9 mouse cellular contexts compared by ENCODE assay signal in the genomic region with DNA sequence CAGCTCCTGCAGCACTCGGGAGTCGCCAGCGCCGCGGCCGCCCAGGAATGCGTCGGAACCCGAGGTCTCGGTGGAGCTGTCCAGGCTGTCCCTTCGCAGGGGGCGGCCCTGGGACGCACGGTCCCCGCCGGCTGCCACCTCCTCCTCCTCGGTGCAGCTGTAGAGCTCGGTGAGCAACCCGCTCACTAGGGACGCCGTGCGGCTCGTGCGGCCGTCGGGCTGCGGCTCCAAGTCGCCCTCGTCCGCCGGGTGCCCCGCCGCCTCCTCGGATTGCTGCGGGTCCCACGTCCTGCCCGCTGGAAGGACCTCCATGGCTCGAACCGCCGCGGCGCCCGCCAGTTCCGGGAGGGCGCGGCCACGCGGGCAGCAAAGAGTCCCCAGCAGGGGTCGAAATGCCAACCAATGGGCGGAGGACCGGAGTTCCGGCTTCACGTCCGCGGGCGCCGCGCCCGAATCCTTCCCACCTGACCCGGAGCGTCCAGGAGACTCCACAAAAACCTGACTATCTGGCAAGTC. TPM values are rescaled to one million over a fixed set of nuclear protein-coding genes. Genes with fewer than 3 reads are reported as not detected.
DNase-seq lines count a peak whose midpoint lies in the region; ATAC-seq and TF ChIP-seq lines count a peak whose summit lies in the region.
"Had no signal": no experiment of that assay in that cellular context is flagged by ENCODE, and none has a peak within 500 bp of the region (broad histone marks: within the 10 kb centered on the region; RNA-seq: fewer than 3 reads in every experiment).

A gene (minus strand): TSS at position 213 of the 516 bp plus-strand sequence.

- H3K36me3 ChIP-seq in forebrain, postnatal 0 days (ENCODE audit: insufficient read depth) = no peaks in the 10 kb centered on the region
- no peaks in the 10 kb centered on the region for H3K36me3 ChIP-seq in hindbrain, embryonic 15.5 days
- H3K36me3 ChIP-seq in stomach, embryonic 15.5 days = no peaks in the 10 kb centered on the region

- under 1% methylated on average over 60 of the region's 61 CpGs for WGBS in forebrain, postnatal 0 days
- under 1% methylated on average over 60 of the region's 61 CpGs for WGBS in hindbrain, embryonic 15.5 days
- under 1% methylated on average over 59 of the region's 61 CpGs for WGBS in stomach, embryonic 15.5 days

- DNase-seq in layer of hippocampus, adult 18-20 months (ENCODE audit: low spot score in 2 of 2) = no peak
- no peak for DNase-seq in layer of hippocampus, adult 9-11 months
- DNase-seq in cerebellum, adult 11 months = peak; percentile 23
- DNase-seq in forebrain, postnatal 0 days = no peak
- DNase-seq in left cerebral cortex, postnatal 25 days (ENCODE audit: low spot score in 2 of 2) = no peak

- intact Hi-C loops in left cerebral cortex, postnatal 25 days (cut with DNase I) = no loop called here

- no peaks in the 10 kb centered on the region for H3K9me3 ChIP-seq in forebrain, postnatal 0 days (ENCODE audit: low read length)
- no peaks in the 10 kb centered on the region for H3K9me3 ChIP-seq in hindbrain, embryonic 15.5 days
- no peaks in the 10 kb centered on the region for H3K9me3 ChIP-seq in stomach, embryonic 15.5 days

- peak within 1 kb of the TSS; percentile 33 for H3K9ac ChIP-seq in forebrain, postnatal 0 days
- H3K9ac ChIP-seq in hindbrain, embryonic 15.5 days = peak within 1 kb of the TSS; percentile 30; the same call in 1 of the 2 replicates
- H3K9ac ChIP-seq in stomach, embryonic 15.5 days = peak within 1 kb of the TSS; percentile 45; the same call in 1 of the 2 replicates

- peak within 1 kb of the TSS; percentile 88 for H3K4me2 ChIP-seq in forebrain, postnatal 0 days (ENCODE audit: low read depth)
- peak within 1 kb of the TSS; percentile 89 for H3K4me2 ChIP-seq in hindbrain, embryonic 15.5 days
- peak within 1 kb of the TSS; percentile 89 for H3K4me2 ChIP-seq in stomach, embryonic 15.5 days

- peaks cover 7% of the 10 kb centered on the region; the same call in 1 of the 2 replicates for H3K4me1 ChIP-seq in forebrain, postnatal 0 days (ENCODE audit: insufficient read depth)
- H3K4me1 ChIP-seq in hindbrain, embryonic 15.5 days (replicated peaks) = peaks cover 17% of the 10 kb centered on the region
- H3K4me1 ChIP-seq in stomach, embryonic 15.5 days = peaks cover 7% of the 10 kb centered on the region

- H3K4me3 ChIP-seq in forebrain, postnatal 0 days (ENCODE audit: low read depth, low read length) = peak within 1 kb of the TSS; percentile 44
- peak within 1 kb of the TSS; percentile 45 for H3K4me3 ChIP-seq in hindbrain, embryonic 15.5 days
- peak within 1 kb of the TSS; percentile 61 for H3K4me3 ChIP-seq in stomach, embryonic 15.5 days (replicated peaks)

- ATAC-seq in forebrain, postnatal 0 days = peak; percentile 36; the same call in 1 of the 2 replicates
- ATAC-seq in hindbrain, embryonic 15.5 days (ENCODE audit: low FRiP score, low read depth) = peak; percentile 42; the same call in 1 of the 2 replicates
- ATAC-seq in megakaryocyte, adult 5-6 weeks (ENCODE audit: poor library complexity, severe bottlenecking) = peak; percentile 95
- ATAC-seq in stomach, embryonic 15.5 days (ENCODE audit: insufficient read depth, low FRiP score, low read depth) = peak; percentile 74

- peaks cover 5% of the 10 kb centered on the region for H3K27me3 ChIP-seq in forebrain, postnatal 0 days (ENCODE audit: insufficient read depth, low read length)
- H3K27me3 ChIP-seq in hindbrain, embryonic 15.5 days = peaks cover 41% of the 10 kb centered on the region
- peaks cover 10% of the 10 kb centered on the region; the same call in 1 of the 2 replicates for H3K27me3 ChIP-seq in stomach, embryonic 15.5 days (replicated peaks)
- H3K27me3 ChIP-seq: CH12.LX had no signal

- no peak within 1 kb of the TSS for H3K27ac ChIP-seq in forebrain, postnatal 0 days (ENCODE audit: low read depth, low read length)
- no peak within 1 kb of the TSS for H3K27ac ChIP-seq in hindbrain, embryonic 15.5 days (replicated peaks)
- H3K27ac ChIP-seq in stomach, embryonic 15.5 days = peak within 1 kb of the TSS; percentile 82

- TF ChIP-seq CTCF in forebrain, postnatal 0 days (IDR thresholded peaks at IDR 0.05; ENCODE audit: low read depth) = 0 out of 2 replicates have a peak, but pooled peaks have one; percentile 7

RNA-seq across cellular contexts. Expression of the gene that starts here (rescaled TPM):
- 10 to 100 TPM; 38.8 to 40.3 TPM for total RNA-seq in layer of hippocampus, adult 18-20 months (2021)
- total RNA-seq in forebrain, postnatal 0 days (2014; rRNA removed) = 34.7 and 36.0 TPM in 2 replicates
- polyA plus RNA-seq in forebrain, postnatal 0 days (2015; fragmentation: Nextera tagmentation; extraction: Ambion mirVana) = 5.6 and 7.5 TPM in 2 replicates
- 14.7 and 17.3 TPM in 2 replicates for polyA plus RNA-seq in hindbrain, embryonic 15.5 days (2015; fragmentation: Nextera tagmentation; extraction: Ambion mirVana)
- total RNA-seq in left cerebral cortex, postnatal 25 days (2021) = 10 to 100 TPM; 77.5 to 87.1 TPM
- 0.23 and 0.42 TPM in 2 replicates for total RNA-seq in megakaryocyte, adult 5-6 weeks (2015)
- total RNA-seq in megakaryocyte, adult 5-6 weeks (2017) = 0.40 and 1.8 TPM in 2 replicates
- 8.0 and 8.2 TPM in 2 replicates for polyA plus RNA-seq in stomach, embryonic 15.5 days (2015; fragmentation: Nextera tagmentation; extraction: Ambion mirVana)
- total RNA-seq: CH12.LX had no signal

Comparison
In these comparisons a context has a peak if more than half of its experiments do, and no peak if none do; other contexts are left out.
1. RNA of the gene that starts here (total RNA-seq): 77.5 to 87.1 TPM in left cerebral cortex, postnatal 25 days, 38.8 to 40.3 TPM in layer of hippocampus, adult 18-20 months and 34.7 to 36.0 TPM in forebrain, postnatal 0 days; 0.23 to 1.8 TPM in megakaryocyte, adult 5-6 weeks; every median in the first group is over 10 times any median in the second.
2. ATAC-seq: peak in every context shown above with its lines; median percentile 95 in megakaryocyte, adult 5-6 weeks; 74 in stomach, embryonic 15.5 days; 42 in hindbrain, embryonic 15.5 days; 36 in forebrain, postnatal 0 days.
3. Peak in every context shown above with its lines, with median percentiles within 50 percentile points of each other: H3K4me2 ChIP-seq, H3K4me3 ChIP-seq and H3K9ac ChIP-seq.